Mouse (Mus musculus) midbrain, embryonic 14.5 days (tissue): Measurements from ENCODE around the gene Itm2c. TPM values are rescaled to one million over a fixed set of nuclear protein-coding genes. Genes with fewer than 3 reads are reported as not detected.

Experiments
- ATAC-seq: fragments of 200-750 bp; cut with Nextera tagmentation; 2 replicates; pipeline ENCODE4 v1.8.0; 2017; ENCODE audit warnings: moderate number of reproducible peaks, moderate library complexity; ENCODE audit not compliant: low FRiP score, low TSS enrichment
- DNase-seq: peaks from one replicate; pipeline ENCODE4 v3.0.0-alpha.2; 2015
- H3K27ac ChIP-seq: fragments of 300-500 bp; sonication (generic); replicated peaks from 2 replicates; pipeline ENCODE4 v1.5.1; 2014; ENCODE audit warnings: mild to moderate bottlenecking, low read depth, low read length, moderate library complexity
- H3K27me3 ChIP-seq: fragments of 300-500 bp; sonication (generic); 2 replicates; pipeline ENCODE4 v1.6.1; 2014; ENCODE audit warnings: low read length, control low read depth, mixed read lengths; ENCODE audit not compliant: control insufficient read depth, insufficient read depth
- H3K36me3 ChIP-seq: fragments of 300-500 bp; sonication (generic); 2 replicates; pipeline ENCODE4 v1.6.1; 2014; ENCODE audit warnings: low read length, control low read depth; ENCODE audit not compliant: control insufficient read depth, insufficient read depth
- H3K4me1 ChIP-seq: fragments of 300-500 bp; sonication (generic); 2 replicates; pipeline ENCODE4 v1.6.1; 2014; ENCODE audit warnings: mild to moderate bottlenecking, antibody characterized with exemption, low read length, control low read depth; ENCODE audit not compliant: control insufficient read depth, insufficient read depth
- H3K4me2 ChIP-seq: fragments of 300-500 bp; sonication (generic); 2 replicates; pipeline ENCODE4 v1.6.1; 2014; ENCODE audit warnings: mild to moderate bottlenecking, low read length, moderate library complexity
- H3K4me3 ChIP-seq: fragments of 300-500 bp; sonication (generic); replicated peaks from 2 replicates; pipeline ENCODE4 v1.5.1; 2014; ENCODE audit warnings: low read depth, low read length
- H3K9ac ChIP-seq: fragments of 300-500 bp; sonication (generic); replicated peaks from 2 replicates; pipeline ENCODE4 v1.6.1; 2014; ENCODE audit warnings: mild to moderate bottlenecking, low read length, moderate library complexity
- H3K9me3 ChIP-seq: fragments of 300-500 bp; sonication (generic); 2 replicates; pipeline ENCODE4 v1.6.1; 2016; ENCODE audit warnings: low read length, control low read depth, mixed read lengths; ENCODE audit not compliant: control insufficient read depth
- WGBS: fragments of 180-500 bp; shearing (Covaris S2); extraction: QIAGEN DNeasy Blood & Tissue Kit; methylation state at CpG from one replicate; pipeline ENCODE4 v1.1.7; 2014; 5-methylcytosine and 5-hydroxymethylcytosine counted together
- polyA plus RNA-seq: library from polyadenylated mRNA; unstranded; fragments of >200 nt; fragmentation: Nextera tagmentation; extraction: Ambion mirVana; gene quantifications from 2 replicates; pipeline ENCODE4 v1.2.1, GENCODE M21; 2014

Gene Itm2c
- polyA plus RNA-seq, 1 experiment from 2014 or later, result 136 TPM

- DNase-seq, result no peak
- no peak overlapping the region for H3K9ac ChIP-seq
Observed at GRCm38 (mm10) chr1:85922865-85923211, 28.8 kb downstream of the Itm2c start.

DNA sequence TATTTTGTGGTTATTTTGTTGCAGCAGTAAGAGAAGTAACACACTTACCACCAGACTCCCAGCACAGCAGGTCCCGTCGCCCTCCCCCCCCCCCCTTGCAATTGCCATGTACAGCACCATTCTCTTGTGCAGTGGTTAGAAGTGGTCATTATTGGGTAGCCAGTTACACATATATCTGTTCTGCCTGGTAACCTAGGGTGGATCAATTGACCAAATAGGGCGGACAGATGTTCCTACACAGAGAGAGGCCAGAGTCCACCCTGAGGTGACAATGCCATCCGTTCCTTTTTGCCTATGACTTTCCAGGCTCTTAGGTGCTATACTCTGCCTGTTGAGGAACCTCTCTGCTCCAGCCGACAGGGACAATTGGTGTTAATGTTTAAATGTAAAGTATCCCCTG, 31.1 kb downstream of the Itm2c start:
- H3K4me2 ChIP-seq, result no peak overlapping the region
- no peak overlapping the region for H3K9ac ChIP-seq
- DNase-seq (no peak), ATAC-seq (no peak)
- H3K4me1 ChIP-seq, result peaks cover 32% of the 10 kb centered on the region
- H3K27me3 ChIP-seq, result no peaks in the 10 kb centered on the region
- H3K4me3 ChIP-seq, result no peak overlapping the region
- H3K36me3 ChIP-seq, result no peaks in the 10 kb centered on the region
- H3K27ac ChIP-seq, result no peak overlapping the region
- WGBS, result 91% methylated on average over 5 of the region's 5 CpGs
- H3K9me3 ChIP-seq, result no peaks in the 10 kb centered on the region

More at GRCm38 (mm10) chr1:85922865-85923211, 28.8 kb downstream of the Itm2c start:
- Histone ChIP-seq H3K9me3 (no peaks in the 10 kb centered on the region), H3K27me3 (no peaks in the 10 kb centered on the region), H3K4me3 (no peak overlapping the region), H3K4me1 (peaks cover 24% of the 10 kb centered on the region), H3K4me2 (no peak overlapping the region), H3K36me3 (no peaks in the 10 kb centered on the region), H3K27ac (peak overlapping the region; percentile 60; the same call in 1 of the 2 replicates)
- WGBS, result 64% methylated on average over 5 of the region's 5 CpGs
- no peak for ATAC-seq

DNA sequence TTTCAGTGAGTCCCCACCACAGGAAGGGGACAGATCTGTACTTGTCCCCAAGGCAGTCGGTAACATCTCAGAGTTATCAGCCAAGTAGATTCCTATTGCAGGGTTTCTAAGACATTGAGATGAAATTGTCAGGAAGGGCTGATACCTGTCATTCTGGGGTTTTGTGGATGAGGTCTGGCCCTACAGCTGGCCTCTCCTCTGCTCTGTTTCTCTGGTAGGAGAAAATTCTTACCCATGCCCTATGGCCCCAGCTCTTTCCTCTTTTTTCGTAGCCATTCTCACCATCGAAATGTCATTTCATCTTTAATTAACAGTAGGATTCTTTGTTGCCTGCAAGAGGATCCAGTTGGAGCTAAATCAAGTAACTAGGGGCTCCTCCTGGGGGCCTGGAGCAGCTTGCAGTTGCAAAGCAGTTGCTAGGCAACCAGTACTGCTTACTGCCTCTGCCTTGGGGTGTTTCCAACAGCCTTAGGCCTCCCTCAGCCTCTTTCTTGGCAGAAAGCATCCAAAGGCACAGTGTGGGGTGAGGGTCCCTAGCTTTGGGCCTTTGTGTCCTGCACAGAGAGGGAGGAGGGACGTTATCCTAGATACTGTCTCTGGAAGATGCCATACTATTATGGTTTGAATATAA, 34.1 kb downstream of the Itm2c start, which contains the start of gene 4933407L21Rik:
Gene 4933407L21Rik, plus strand, starts transcription at position 427 of the 631 bp plus-strand sequence.
- ATAC-seq (peak; percentile 89), DNase-seq (peak; percentile 93)
- 10% methylated on average over 4 of the region's 4 CpGs for WGBS
- Histone ChIP-seq H3K4me3 (no peak within 1 kb of the TSS), H3K27me3 (no peaks in the 10 kb centered on the region), H3K4me1 (peaks cover 37% of the 10 kb centered on the region), H3K36me3 (no peaks in the 10 kb centered on the region), H3K4me2 (peak within 1 kb of the TSS; percentile 23), H3K27ac (peak within 1 kb of the TSS; percentile 88), H3K9ac (0 out of 2 replicates have a peak within 1 kb of the TSS, but pooled peaks have one; percentile 1), H3K9me3 (no peaks in the 10 kb centered on the region)

- H3K27me3 ChIP-seq, result no peaks in the 10 kb centered on the region
- 55% methylated on average over 4 of the region's 4 CpGs for WGBS
- H3K4me2 ChIP-seq, result peak overlapping the region; percentile 23
- no peaks in the 10 kb centered on the region for H3K9me3 ChIP-seq
- DNase-seq (no peak), ATAC-seq (peak; percentile 5)
- 0 out of 2 replicates have a peak overlapping the region, but pooled peaks have one; percentile 1 for H3K9ac ChIP-seq
- H3K4me3 ChIP-seq, result no peak overlapping the region
- H3K4me1 ChIP-seq, result peaks cover 42% of the 10 kb centered on the region
- H3K36me3 ChIP-seq, result no peaks in the 10 kb centered on the region
- peak overlapping the region; percentile 88 for H3K27ac ChIP-seq
Observed at GRCm38 (mm10) chr1:85928688-85929065, 34.6 kb downstream of the Itm2c start.

GRCm38 (mm10) chr1:85929406-85929805, 35.3 kb downstream of the Itm2c start:
- H3K4me3 ChIP-seq, result no peak overlapping the region
- WGBS, result 88% methylated on average over 6 of the region's 6 CpGs
- H3K9me3 ChIP-seq, result no peaks in the 10 kb centered on the region
- peaks cover 48% of the 10 kb centered on the region for H3K4me1 ChIP-seq
- H3K4me2 ChIP-seq, result no peak overlapping the region
- no peaks in the 10 kb centered on the region for H3K36me3 ChIP-seq
- no peaks in the 10 kb centered on the region for H3K27me3 ChIP-seq
- no peak overlapping the region for H3K9ac ChIP-seq
- DNase-seq, result no peak
- ATAC-seq, result no peak
- H3K27ac ChIP-seq, result peak overlapping the region; percentile 88

DNA sequence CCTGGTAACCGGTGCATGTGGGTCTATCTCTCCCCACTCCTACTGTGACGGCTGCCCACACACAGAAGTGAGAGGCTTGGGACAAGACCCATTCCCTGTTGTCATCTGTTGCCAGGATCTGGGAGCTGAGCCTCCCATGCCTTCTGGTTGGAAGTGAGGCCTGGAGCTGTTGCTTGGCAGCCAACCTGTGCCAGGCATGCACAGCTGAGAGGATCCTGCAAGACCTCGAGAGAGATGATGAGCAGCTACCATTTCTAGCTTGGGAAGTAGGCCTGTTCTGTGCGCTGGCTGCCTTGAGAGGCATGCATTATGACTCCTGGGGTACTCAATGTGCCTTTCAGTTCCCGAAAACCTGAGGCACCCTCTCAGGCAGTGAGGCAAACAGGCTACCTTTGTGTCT, 37.1 kb downstream of the Itm2c start:
- no peak for DNase-seq
- H3K27ac ChIP-seq, result no peak overlapping the region
- peaks cover 56% of the 10 kb centered on the region for H3K4me1 ChIP-seq
- H3K27me3 ChIP-seq, result no peaks in the 10 kb centered on the region
- no peak overlapping the region for H3K9ac ChIP-seq
- H3K4me3 ChIP-seq, result no peak overlapping the region
- 83% methylated on average over 5 of the region's 5 CpGs for WGBS
- no peak for ATAC-seq
- H3K36me3 ChIP-seq, result no peaks in the 10 kb centered on the region
- no peak overlapping the region for H3K4me2 ChIP-seq
- H3K9me3 ChIP-seq, result no peaks in the 10 kb centered on the region

GRCm38 (mm10) chr1:85933226-85933625, 39.1 kb downstream of the Itm2c start:
- Histone ChIP-seq H3K9me3 (no peaks in the 10 kb centered on the region), H3K9ac (peak overlapping the region; percentile 0; the same call in 1 of the 2 replicates), H3K4me2 (peak overlapping the region; percentile 36), H3K4me3 (no peak overlapping the region), H3K27me3 (no peaks in the 10 kb centered on the region), H3K4me1 (peaks cover 48% of the 10 kb centered on the region), H3K27ac (peak overlapping the region; percentile 62), H3K36me3 (no peaks in the 10 kb centered on the region)
- 0 out of 2 replicates have a peak, but pooled peaks have one; percentile 2 for ATAC-seq
- 19% methylated on average over 7 of the region's 7 CpGs for WGBS
- DNase-seq, result no peak

- peak; percentile 63 for DNase-seq
- H3K36me3 ChIP-seq, result no peaks in the 10 kb centered on the region
- WGBS, result 12% methylated on average over 11 of the region's 11 CpGs
Observed at GRCm38 (mm10) chr1:85933631-85934465, 39.8 kb downstream of the Itm2c start.

More at GRCm38 (mm10) chr1:85933631-85934465, 39.8 kb downstream of the Itm2c start:
- Histone ChIP-seq H3K9me3 (no peaks in the 10 kb centered on the region), H3K27ac (peak overlapping the region; percentile 62), H3K27me3 (no peaks in the 10 kb centered on the region), H3K9ac (peak overlapping the region; percentile 0; the same call in 1 of the 2 replicates), H3K4me2 (peak overlapping the region; percentile 36), H3K4me1 (peaks cover 42% of the 10 kb centered on the region), H3K4me3 (no peak overlapping the region)
- ATAC-seq, result peak; percentile 44; the same call in 1 of the 2 replicates
